Mouse (Mus musculus) brain, embryonic 14.5 days (tissue): Measurements from ENCODE around the gene Zfpm1.

Experiments used
- CTCF ChIP-seq: fragments of 200-500 bp; IDR thresholded peaks from 2 replicates; pipeline ENCODE4 v1.5.1; 2012; ENCODE audit warnings: inconsistent platforms, mild to moderate bottlenecking, moderate library complexity, borderline replicate concordance; ENCODE audit not compliant: insufficient read depth, insufficient read length; ENCODE audit errors: extremely low read depth
- POLR2A ChIP-seq: fragments of 200-500 bp; IDR thresholded peaks from 2 replicates; pipeline ENCODE4 v1.6.1; 2012; ENCODE audit warnings: mild to moderate bottlenecking, inconsistent platforms, borderline replicate concordance; ENCODE audit not compliant: poor library complexity, insufficient read depth, insufficient read length, severe bottlenecking; ENCODE audit errors: extremely low read depth

DNA sequence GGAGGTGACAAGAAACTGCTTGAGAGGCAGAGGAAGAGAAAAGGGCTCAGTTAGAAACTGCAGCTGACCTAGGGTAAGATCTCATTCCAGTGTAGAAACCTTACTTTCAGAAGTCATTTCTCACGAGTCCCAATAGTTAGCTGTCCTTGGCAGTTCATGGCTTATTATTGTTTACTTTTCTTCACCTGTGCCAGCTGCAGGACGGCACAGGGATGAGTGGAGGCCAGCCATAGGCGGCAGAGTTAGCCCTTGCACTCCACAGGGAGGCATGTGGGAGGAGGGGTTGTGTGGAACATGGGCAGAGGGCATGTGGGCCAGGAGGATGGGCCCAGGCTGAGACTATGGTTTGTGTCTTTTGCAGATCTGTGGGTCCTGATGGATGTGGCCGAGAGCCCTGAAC is 101.1 kb downstream of the Zfpm1 start:
- TF ChIP-seq CTCF (no peak), POLR2A (no peak)
